In genomic region chr19:37821671-37822190, GRCm38 (mm10) we compare ENCODE assay signal across 23 mouse cellular contexts.
A peak's percentile ranks its signal among the peaks of the same experiment; 100 is the strongest.
DNase-seq lines count a peak whose midpoint lies in the region; ATAC-seq and TF ChIP-seq lines count a peak whose summit lies in the region.
"Had no signal": no experiment of that assay in that cellular context is flagged by ENCODE, and none has a peak within 500 bp of the region (broad histone marks: within the 10 kb centered on the region; RNA-seq: fewer than 3 reads in every experiment).

No protein-coding gene starts in this region.

- peak; percentile 4 for DNase-seq in heart, adult 8-10 months (ENCODE audit: low spot score)
- DNase-seq in heart, embryonic 10.5 days (ENCODE audit: low spot score), result no peak
- peak; percentile 86 for DNase-seq in 3T3-L1 (ENCODE audit: low read depth, low spot score)
- peak; percentile 68 for DNase-seq in CH12.LX (ENCODE audit: extremely low read depth)
- no peak for DNase-seq in thymus, postnatal 36 days
- DNase-seq in cerebellum, adult 11-12 months, result no peak
- DNase-seq: adrenal gland, postnatal 25 days; cerebellum, adult 9-11 months; gastrocnemius, postnatal 10 days; kidney, adult 2 months; kidney, postnatal 10 days; left cerebral cortex, postnatal 4 days; lung, adult 18-20 months; lung, postnatal 10 days; right cerebral cortex, postnatal 14 days; spleen, adult 18-20 months; thymus, postnatal 4 days had no signal

- H3K79me2 ChIP-seq in CH12.LX (replicated peaks; ENCODE audit: control insufficient read depth, extremely low read depth, insufficient read depth, poor library complexity, severe bottlenecking), result no peaks in the 10 kb centered on the region

- 0 out of 2 replicates have a peak, but pooled peaks cover 3% of the 10 kb centered on the region for H3K4me1 ChIP-seq in heart, embryonic 10.5 days
- H3K4me1 ChIP-seq in CH12.LX (ENCODE audit: control insufficient read depth in 1 of 2, insufficient read depth in 2 of 2), result peaks cover 0 to 52% of the 10 kb centered on the region in 2 experiments; a peak in 2 of 4 replicates
- peaks cover 7% of the 10 kb centered on the region for H3K4me1 ChIP-seq in embryonic facial prominence, embryonic 13.5 days
- H3K4me1 ChIP-seq: forebrain, embryonic 15.5 days; hindbrain, embryonic 15.5 days; liver, embryonic 12.5 days; midbrain, embryonic 13.5 days had no signal

- 81% methylated on average over 3 of the region's 3 CpGs for WGBS in heart, embryonic 10.5 days
- 84% methylated on average over 3 of the region's 3 CpGs for WGBS in embryonic facial prominence, embryonic 13.5 days

- no peak for TF ChIP-seq EP300 in CH12.LX (IDR thresholded peaks at IDR 0.05; ENCODE audit: low read length)

- H3K36me3 ChIP-seq in heart, embryonic 10.5 days, result no peaks in the 10 kb centered on the region
- H3K36me3 ChIP-seq in CH12.LX (replicated peaks in 1 of 2; ENCODE audit: control insufficient read depth in 1 of 2, insufficient read depth in 1 of 2, low read length in 1 of 2), result no peaks in the 10 kb centered on the region
- no peaks in the 10 kb centered on the region for H3K36me3 ChIP-seq in embryonic facial prominence, embryonic 13.5 days
- H3K36me3 ChIP-seq: forebrain, embryonic 15.5 days; hindbrain, embryonic 15.5 days; liver, embryonic 12.5 days; midbrain, embryonic 13.5 days had no signal

- no peaks in the 10 kb centered on the region for H3K9me3 ChIP-seq in heart, embryonic 10.5 days
- peaks cover 5% of the 10 kb centered on the region for H3K9me3 ChIP-seq in CH12.LX (replicated peaks; ENCODE audit: low read length)
- no peaks in the 10 kb centered on the region for H3K9me3 ChIP-seq in embryonic facial prominence, embryonic 13.5 days
- H3K9me3 ChIP-seq: forebrain, embryonic 15.5 days; hindbrain, embryonic 15.5 days; liver, embryonic 12.5 days; midbrain, embryonic 13.5 days had no signal

- no peak for TF ChIP-seq RAD21 in CH12.LX (IDR thresholded peaks at IDR 0.05; ENCODE audit: low read depth, low read length)

- no peak overlapping the region for H3K4me2 ChIP-seq in CH12.LX (ENCODE audit: insufficient read depth, low read depth, poor library complexity, severe bottlenecking)
- H3K4me2 ChIP-seq in embryonic facial prominence, embryonic 13.5 days, result no peak overlapping the region
- H3K4me2 ChIP-seq: forebrain, embryonic 15.5 days; hindbrain, embryonic 15.5 days; liver, embryonic 12.5 days; midbrain, embryonic 13.5 days had no signal

- H3K27ac ChIP-seq in heart, embryonic 10.5 days, result no peak overlapping the region
- H3K27ac ChIP-seq in CH12.LX (ENCODE audit: insufficient read depth, low read depth), result no peak overlapping the region
- H3K27ac ChIP-seq in embryonic facial prominence, embryonic 13.5 days, result no peak overlapping the region
- H3K27ac ChIP-seq: forebrain, embryonic 15.5 days; hindbrain, embryonic 15.5 days; liver, embryonic 12.5 days; midbrain, embryonic 13.5 days had no signal

- H3K4me3 ChIP-seq in heart, embryonic 10.5 days, result no peak overlapping the region
- H3K4me3 ChIP-seq in CH12.LX (replicated peaks in 1 of 3; ENCODE audit: low read depth in 2 of 3, low read length in 2 of 3, poor library complexity in 1 of 3), result peak overlapping the region in 1 of 3 experiments; percentile 50
- H3K4me3 ChIP-seq in embryonic facial prominence, embryonic 13.5 days, result no peak overlapping the region
- H3K4me3 ChIP-seq: forebrain, embryonic 15.5 days; hindbrain, embryonic 15.5 days; liver, embryonic 12.5 days; midbrain, embryonic 13.5 days had no signal

- no peak overlapping the region for H3K9ac ChIP-seq in CH12.LX (ENCODE audit: insufficient read depth, low read depth)
- 0 out of 2 replicates have a peak overlapping the region, but pooled peaks have one; percentile 2 for H3K9ac ChIP-seq in embryonic facial prominence, embryonic 13.5 days
- H3K9ac ChIP-seq: forebrain, embryonic 15.5 days; hindbrain, embryonic 15.5 days; liver, embryonic 12.5 days; midbrain, embryonic 13.5 days had no signal

- H3K27me3 ChIP-seq in heart, embryonic 10.5 days (ENCODE audit: insufficient read depth, poor library complexity, severe bottlenecking), result 0 out of 2 replicates have a peak, but pooled peaks cover 6% of the 10 kb centered on the region
- no peaks in the 10 kb centered on the region for H3K27me3 ChIP-seq in CH12.LX (replicated peaks)
- H3K27me3 ChIP-seq in embryonic facial prominence, embryonic 13.5 days, result no peaks in the 10 kb centered on the region
- H3K27me3 ChIP-seq: forebrain, embryonic 15.5 days; hindbrain, embryonic 15.5 days; liver, embryonic 12.5 days; midbrain, embryonic 13.5 days had no signal

- ATAC-seq in embryonic facial prominence, embryonic 13.5 days (ENCODE audit: insufficient number of reproducible peaks, insufficient read depth, low FRiP score, low TSS enrichment, low read depth), result no peak
- no peak for ATAC-seq in megakaryocyte progenitor cell, adult 5-6 weeks (replicated peaks; ENCODE audit: poor library complexity)
- ATAC-seq: forebrain, embryonic 15.5 days; liver, embryonic 12.5 days; midbrain, embryonic 13.5 days had no signal

- TF ChIP-seq POLR2A in CH12.LX (IDR thresholded peaks at IDR 0.05; ENCODE audit: low read depth, low read length), result no peak

- in situ Hi-C loops in CH12.LX (cut with MboI; ENCODE audit: low pct_ligation_motif_present, low pct_unique_long_range_greater_than_20kb, low sequenced_read_pairs), result no loop called here

- dilution Hi-C loops in CH12.LX (cut with MboI; ENCODE audit: extremely low pct_ligation_motif_present, extremely low pct_unique_long_range_greater_than_20kb, low sequenced_read_pairs), result no loop called here

- TF ChIP-seq CTCF in CH12.LX (conservative IDR thresholded peaks at IDR 0.05 in 1 of 2, IDR thresholded peaks at IDR 0.05 in 1 of 2; ENCODE audit: low read depth in 2 of 2, low read length in 2 of 2), result no peak

TF ChIP-seq in CH12.LX, 34 proteins besides CTCF, POLR2A, EP300 and RAD21:
- TF ChIP-seq E2F4 (IDR thresholded peaks at IDR 0.05; ENCODE audit: insufficient replicate concordance, low read depth, low read length) (no peak), ETS1 (conservative IDR thresholded peaks at IDR 0.05; ENCODE audit: low read depth, low read length) (no peak), HCFC1 (IDR thresholded peaks at IDR 0.05; ENCODE audit: low read depth, low read length) (no peak), MYC (IDR thresholded peaks at IDR 0.05; ENCODE audit: low read depth, low read length) (no peak), TBP (conservative IDR thresholded peaks at IDR 0.05; ENCODE audit: low read depth, low read length) (no peak), SIN3A (IDR thresholded peaks at IDR 0.05; ENCODE audit: low read length) (no peak), MAX (IDR thresholded peaks at IDR 0.05; ENCODE audit: low read length) (no peak), ZMIZ1 (IDR thresholded peaks at IDR 0.05; ENCODE audit: low read depth, low read length) (no peak; the same call in 1 of the 2 replicates), UBTF (IDR thresholded peaks at IDR 0.05; ENCODE audit: low read depth, low read length) (no peak), ZC3H11A (IDR thresholded peaks at IDR 0.05; ENCODE audit: low read depth, low read length) (no peak)

Comparison
In these comparisons a context has a peak if more than half of its experiments do, and no peak if none do; other contexts are left out.
1. DNase-seq: peak in heart, adult 8-10 months (single experiment), 3T3-L1 (single experiment) and CH12.LX (single experiment); none in heart, embryonic 10.5 days (single experiment), thymus, postnatal 36 days (0 of 2) and cerebellum, adult 11-12 months (single experiment).